Mouse (Mus musculus) lung, postnatal 14 days (tissue): ENCODE data around the gene Slc25a25.
"Not testable (repeated sequence)": the region's sequence is repeated elsewhere in the genome, so short reads cannot be mapped to it uniquely, and the experiment has no call there.

ENCODE experiments used
- DNase-seq: peaks from one replicate; pipeline ENCODE4 v3.0.0; 2021

Gene Slc25a25

GRCm38 (mm10) chr2:32450881-32451844, at the start of gene Slc25a25:
Gene Slc25a25 (minus strand): TSS chr2:32451445.
- DNase-seq: peak; percentile 99

- no peak for DNase-seq
Measured at GRCm38 (mm10) chr2:32500461-32500860, 49.2 kb upstream of the Slc25a25 start.

- DNase-seq: no peak
Measured at GRCm38 (mm10) chr2:32499365-32499764, 48.1 kb upstream of the Slc25a25 start.

GRCm38 (mm10) chr2:32496190-32496589, 44.9 kb upstream of the Slc25a25 start:
- DNase-seq: no peak

- peak; percentile 64 for DNase-seq
Measured at GRCm38 (mm10) chr2:32495185-32495726, 44.0 kb upstream of the Slc25a25 start.

- no peak for DNase-seq
Measured at GRCm38 (mm10) chr2:32494522-32494921, 43.3 kb upstream of the Slc25a25 start.

GRCm38 (mm10) chr2:32493301-32493701, 42.1 kb upstream of the Slc25a25 start:
- DNase-seq: no peak

GRCm38 (mm10) chr2:32492661-32493060, 41.4 kb upstream of the Slc25a25 start:
- DNase-seq: no peak

GRCm38 (mm10) chr2:32490730-32491129, 39.5 kb upstream of the Slc25a25 start:
- DNase-seq: not testable (repeated sequence)

GRCm38 (mm10) chr2:32488679-32489078, 37.4 kb upstream of the Slc25a25 start:
- peak; percentile 87 for DNase-seq

- DNase-seq: peak; percentile 98
Measured at GRCm38 (mm10) chr2:32487124-32487623, 35.9 kb upstream of the Slc25a25 start.

- DNase-seq: no peak
Measured at GRCm38 (mm10) chr2:32486155-32486554, 34.9 kb upstream of the Slc25a25 start.

- no peak for DNase-seq
Measured at GRCm38 (mm10) chr2:32485751-32486150, 34.5 kb upstream of the Slc25a25 start.

- DNase-seq: no peak
Measured at GRCm38 (mm10) chr2:32484933-32485332, 33.7 kb upstream of the Slc25a25 start.

- peak; percentile 32 for DNase-seq
Measured at GRCm38 (mm10) chr2:32483179-32483875, 32.1 kb upstream of the Slc25a25 start.

GRCm38 (mm10) chr2:32482351-32482750, 31.1 kb upstream of the Slc25a25 start:
- no peak for DNase-seq

GRCm38 (mm10) chr2:32475361-32475760, 24.1 kb upstream of the Slc25a25 start:
- DNase-seq: not testable (repeated sequence)

- DNase-seq: peak; percentile 45
Measured at GRCm38 (mm10) chr2:32471681-32472061, 20.4 kb upstream of the Slc25a25 start.

- DNase-seq: no peak
Measured at GRCm38 (mm10) chr2:32471001-32471680, 19.9 kb upstream of the Slc25a25 start.

GRCm38 (mm10) chr2:32464212-32464891, 13.1 kb upstream of the Slc25a25 start:
- DNase-seq: peak; percentile 66

- DNase-seq: no peak
Measured at GRCm38 (mm10) chr2:32463773-32464172, 12.5 kb upstream of the Slc25a25 start.

- DNase-seq: no peak
Measured at GRCm38 (mm10) chr2:32459657-32460056, 8.4 kb upstream of the Slc25a25 start.
